Mouse (Mus musculus) lung, embryonic 15.5 days (tissue): ENCODE data around the gene Vwa7. TPM values are rescaled to one million over a fixed set of nuclear protein-coding genes. Genes with fewer than 3 reads are reported as not detected.
"Not testable (repeated sequence)": the region's sequence is repeated elsewhere in the genome, so short reads cannot be mapped to it uniquely, and the experiment has no call there.

Experiments
- ATAC-seq: fragments of 200-750 bp; cut with Nextera tagmentation; 2 replicates; pipeline ENCODE4 v1.8.0; 2017; ENCODE audit warnings: moderate number of reproducible peaks, borderline replicate concordance; ENCODE audit not compliant: low FRiP score, low TSS enrichment; ENCODE audit errors: extremely low read depth
- H3K27ac ChIP-seq: fragments of 300-500 bp; sonication (generic); 2 replicates; pipeline ENCODE4 v1.5.1; 2015; ENCODE audit warnings: moderate library complexity, mild to moderate bottlenecking, inconsistent platforms
- H3K27me3 ChIP-seq: fragments of 300-500 bp; sonication (generic); 2 replicates; pipeline ENCODE4 v1.6.1; 2015; ENCODE audit warnings: inconsistent platforms
- H3K36me3 ChIP-seq: fragments of 300-500 bp; sonication (generic); 2 replicates; pipeline ENCODE4 v1.6.1; 2015; ENCODE audit warnings: inconsistent platforms
- H3K4me1 ChIP-seq: fragments of 300-500 bp; sonication (generic); 2 replicates; pipeline ENCODE4 v1.6.1; 2015; ENCODE audit warnings: inconsistent platforms
- H3K4me2 ChIP-seq: fragments of 300-500 bp; sonication (generic); 2 replicates; pipeline ENCODE4 v1.6.1; 2015; ENCODE audit warnings: inconsistent platforms, mild to moderate bottlenecking, moderate library complexity
- H3K4me3 ChIP-seq: fragments of 300-500 bp; sonication (generic); 2 replicates; pipeline ENCODE4 v1.5.1; 2015; ENCODE audit warnings: mild to moderate bottlenecking, inconsistent platforms
- H3K9ac ChIP-seq: fragments of 300-500 bp; sonication (generic); 2 replicates; pipeline ENCODE4 v1.6.1; 2015; ENCODE audit warnings: inconsistent platforms
- H3K9me3 ChIP-seq: fragments of 300-500 bp; sonication (generic); 2 replicates; pipeline ENCODE4 v1.6.1; 2016; ENCODE audit warnings: inconsistent platforms
- WGBS: fragments of 180-500 bp; shearing (Covaris S2); methylation state at CpG from one replicate; pipeline ENCODE4 v1.1.7; 2015; 5-methylcytosine and 5-hydroxymethylcytosine counted together
- polyA plus RNA-seq: library from polyadenylated mRNA; unstranded; fragments of >200 nt; fragmentation: Nextera tagmentation; extraction: Ambion mirVana; gene quantifications from 2 replicates; pipeline ENCODE4 v1.2.1, GENCODE M21; 2015

Vwa7 gene
- polyA plus RNA-seq, 1 experiment from 2014 or later = 0.14 TPM

DNA sequence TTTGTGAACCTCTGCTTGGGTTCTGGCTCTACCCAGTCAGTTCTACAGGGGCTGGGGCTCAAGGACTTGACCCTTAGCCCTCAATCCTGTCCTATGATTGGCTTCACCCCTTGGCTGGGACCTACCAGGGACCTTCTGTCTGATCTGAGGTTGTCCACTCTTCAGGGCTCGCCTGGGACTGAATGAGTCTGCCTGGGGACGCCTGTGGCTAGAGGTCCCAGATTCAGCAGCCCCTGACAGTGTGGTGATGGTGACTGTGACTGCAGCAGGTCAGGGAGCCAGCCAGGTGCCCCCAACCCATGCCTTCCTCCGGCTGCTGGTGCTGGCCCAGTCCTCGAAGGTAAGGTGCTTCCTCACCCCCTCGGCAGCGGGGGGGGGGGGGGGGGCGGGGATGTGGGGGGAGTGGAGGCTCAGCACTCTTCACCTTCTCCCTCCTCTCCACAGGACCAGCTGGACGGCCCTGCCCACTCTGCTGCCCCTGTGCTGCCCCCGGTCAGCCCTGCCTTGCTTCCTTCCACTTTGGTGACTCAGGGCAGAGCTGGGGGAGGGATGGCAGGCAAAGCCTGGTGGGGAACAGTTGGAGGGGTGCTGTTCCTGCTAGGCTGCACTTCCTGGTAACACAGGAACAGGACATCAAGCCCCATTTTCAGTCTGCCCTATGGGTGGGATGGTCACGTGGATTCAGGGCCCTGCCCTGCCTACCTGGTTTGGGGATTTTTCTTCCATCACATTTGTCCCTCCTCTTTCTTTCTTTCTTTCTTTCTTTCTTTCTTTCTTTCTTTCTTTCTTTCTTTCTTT, 8.5 kb downstream of the Vwa7 start:
- Histone ChIP-seq H3K4me2 (no peak overlapping the region), H3K9me3 (no peaks in the 10 kb centered on the region), H3K4me1 (peaks cover 35% of the 10 kb centered on the region), H3K27me3 (no peaks in the 10 kb centered on the region), H3K27ac (no peak overlapping the region), H3K9ac (no peak overlapping the region), H3K36me3 (no peaks in the 10 kb centered on the region), H3K4me3 (no peak overlapping the region)
- WGBS = 45% methylated on average over 6 of the region's 10 CpGs
- no peak for ATAC-seq

DNA sequence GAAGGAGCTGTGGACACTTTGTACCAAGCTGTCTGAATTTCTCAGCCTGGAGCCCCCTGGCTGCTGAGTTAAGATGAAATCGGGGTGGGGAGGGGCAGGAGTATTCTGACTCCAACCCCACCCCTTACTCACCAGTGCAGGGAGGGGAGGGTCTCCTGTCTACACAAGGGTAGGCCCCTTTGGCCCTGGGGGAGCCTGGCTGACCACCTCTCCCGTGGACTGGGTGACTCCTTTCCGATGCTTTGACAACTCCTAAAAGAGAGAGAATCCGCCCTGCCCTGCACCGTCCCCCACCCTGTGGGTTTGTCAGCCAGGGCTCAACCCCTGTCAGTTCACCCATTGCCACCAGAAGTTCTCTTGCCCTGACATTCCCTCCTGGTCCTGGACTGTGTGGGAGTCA, 9.8 kb downstream of the Vwa7 start:
- no peak overlapping the region; the same call in 1 of the 2 replicates for H3K27ac ChIP-seq
- H3K9me3 ChIP-seq = no peaks in the 10 kb centered on the region
- H3K9ac ChIP-seq = 0 out of 2 replicates have a peak overlapping the region, but pooled peaks have one; percentile 4
- 72% methylated on average over 5 of the region's 5 CpGs for WGBS
- H3K4me2 ChIP-seq = no peak overlapping the region
- peaks cover 36% of the 10 kb centered on the region for H3K4me1 ChIP-seq
- H3K27me3 ChIP-seq = no peaks in the 10 kb centered on the region
- no peaks in the 10 kb centered on the region for H3K36me3 ChIP-seq
- no peak overlapping the region for H3K4me3 ChIP-seq
- no peak for ATAC-seq

DNA sequence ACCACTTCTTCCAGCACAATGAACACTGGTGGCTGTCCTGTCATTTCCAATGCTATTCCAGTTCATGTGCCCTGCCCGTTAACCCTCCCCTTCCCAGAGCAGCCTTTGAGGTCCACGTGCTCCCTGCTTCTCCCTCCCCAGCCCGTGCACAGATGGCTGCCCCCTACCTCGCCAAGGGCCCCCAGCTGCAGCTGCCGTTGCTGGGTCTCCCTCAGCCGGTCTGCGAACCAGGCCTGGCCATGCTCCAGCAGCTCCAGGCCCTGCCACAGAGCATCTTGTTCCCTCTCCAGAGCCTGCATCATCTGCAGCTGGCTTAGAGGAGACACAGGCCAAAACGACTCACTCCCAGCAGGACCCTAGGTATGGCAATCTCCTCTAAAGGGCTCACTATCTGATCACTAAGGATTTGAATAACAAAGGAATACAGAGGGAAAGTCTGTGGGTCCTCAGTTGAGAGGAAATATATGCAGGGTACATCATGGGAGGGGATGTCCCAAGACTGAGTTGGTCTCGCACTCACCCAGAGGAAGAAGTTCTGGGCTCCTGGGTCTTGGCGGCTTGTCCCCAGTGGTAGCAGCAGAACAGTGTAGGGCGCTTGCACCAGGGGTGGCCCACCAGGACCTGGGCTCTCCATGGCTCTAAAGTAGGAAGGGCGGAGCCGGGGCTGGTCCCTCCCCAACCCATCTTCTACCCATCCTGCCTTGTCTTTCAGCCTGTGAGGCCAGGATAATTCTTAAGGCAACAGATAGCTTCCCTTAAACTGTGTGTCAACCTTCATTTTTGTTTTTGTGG, 11.1 kb downstream of the Vwa7 start, which contains the start of gene Sapcd1:
Sapcd1 (minus strand) TSS at position 740 of the 792 bp plus-strand sequence.
- WGBS = 36% methylated on average over 13 of the region's 13 CpGs
- no peaks in the 10 kb centered on the region for H3K9me3 ChIP-seq
- no peaks in the 10 kb centered on the region for H3K36me3 ChIP-seq
- ATAC-seq = peak; percentile 66; the same call in 1 of the 2 replicates
- H3K4me3 ChIP-seq = 0 out of 2 replicates have a peak within 1 kb of the TSS, but pooled peaks have one; percentile 14
- peak within 1 kb of the TSS; percentile 38 for H3K4me2 ChIP-seq
- H3K9ac ChIP-seq = no peak within 1 kb of the TSS
- peaks cover 27% of the 10 kb centered on the region for H3K4me1 ChIP-seq
- H3K27me3 ChIP-seq = no peaks in the 10 kb centered on the region
- no peak within 1 kb of the TSS for H3K27ac ChIP-seq

DNA sequence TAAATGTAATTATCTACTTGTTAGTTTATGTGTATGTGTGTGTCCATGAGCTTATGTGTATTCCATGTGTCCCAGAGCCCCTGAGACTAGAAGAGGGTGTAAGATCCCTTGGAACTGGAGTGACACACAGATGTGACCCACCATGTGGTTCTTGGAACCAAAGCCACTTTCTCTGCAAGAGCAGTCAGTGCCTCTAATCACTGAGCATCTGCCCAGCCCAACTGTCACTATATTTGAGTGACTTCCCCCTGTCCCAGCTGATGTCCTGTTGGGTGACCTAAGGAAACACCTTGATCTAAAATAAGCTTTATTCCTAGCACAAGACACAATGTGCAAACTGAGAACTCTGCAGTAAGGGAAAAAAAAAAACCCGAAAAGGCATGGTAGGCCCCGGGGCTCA, 11.9 kb downstream of the Vwa7 start:
- H3K27ac ChIP-seq = no peak overlapping the region
- no peaks in the 10 kb centered on the region for H3K9me3 ChIP-seq
- no peaks in the 10 kb centered on the region for H3K27me3 ChIP-seq
- H3K36me3 ChIP-seq = no peaks in the 10 kb centered on the region
- H3K4me3 ChIP-seq = no peak overlapping the region
- no peak for ATAC-seq
- H3K9ac ChIP-seq = no peak overlapping the region
- no peak overlapping the region for H3K4me2 ChIP-seq
- 75% methylated on average over 2 of the region's 2 CpGs for WGBS
- peaks cover 27% of the 10 kb centered on the region for H3K4me1 ChIP-seq

GRCm38 (mm10) chr17:35029691-35030532, 13.5 kb downstream of the Vwa7 start:
- Histone ChIP-seq H3K27me3 (no peaks in the 10 kb centered on the region), H3K4me2 (0 out of 2 replicates have a peak overlapping the region, but pooled peaks have one; percentile 10), H3K4me1 (peaks cover 27% of the 10 kb centered on the region), H3K27ac (no peak overlapping the region), H3K9ac (no peak overlapping the region), H3K4me3 (no peak overlapping the region), H3K36me3 (no peaks in the 10 kb centered on the region), H3K9me3 (no peaks in the 10 kb centered on the region)
- 38% methylated on average over 19 of the region's 19 CpGs for WGBS
- ATAC-seq = no peak

- Histone ChIP-seq H3K4me1 (peaks cover 16% of the 10 kb centered on the region), H3K27me3 (no peaks in the 10 kb centered on the region), H3K4me3 (no peak overlapping the region), H3K4me2 (no peak overlapping the region), H3K36me3 (no peaks in the 10 kb centered on the region), H3K27ac (no peak overlapping the region), H3K9me3 (no peaks in the 10 kb centered on the region), H3K9ac (no peak overlapping the region)
- ATAC-seq = no peak
- WGBS = 87% methylated on average over 11 of the region's 11 CpGs
Measured at GRCm38 (mm10) chr17:35031272-35031671, 14.9 kb downstream of the Vwa7 start.

DNA sequence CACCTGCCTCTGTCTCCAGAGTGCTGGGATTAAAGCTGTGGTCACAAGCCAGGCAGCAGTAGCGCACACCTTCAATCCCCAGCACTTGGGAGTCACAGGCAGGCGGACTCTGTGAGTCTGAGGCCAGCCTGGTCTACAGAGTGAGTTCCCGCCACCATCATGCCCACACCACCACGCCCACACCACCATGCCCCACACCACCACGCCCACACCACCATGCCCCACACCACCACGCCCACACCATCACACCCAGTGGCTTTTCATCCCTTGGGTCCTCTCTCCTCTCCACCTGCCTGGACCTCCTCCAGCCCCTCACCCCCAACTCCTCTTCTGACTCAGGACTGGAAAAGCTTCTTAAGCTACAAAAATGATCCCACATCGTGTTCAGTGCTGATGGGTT, 15.5 kb downstream of the Vwa7 start:
- Histone ChIP-seq H3K36me3 (no peaks in the 10 kb centered on the region), H3K9me3 (no peaks in the 10 kb centered on the region), H3K9ac (no peak overlapping the region), H3K4me2 (no peak overlapping the region), H3K4me1 (peaks cover 11% of the 10 kb centered on the region), H3K27me3 (no peaks in the 10 kb centered on the region), H3K4me3 (no peak overlapping the region), H3K27ac (no peak overlapping the region)
- 77% methylated on average over 7 of the region's 7 CpGs for WGBS
- no peak for ATAC-seq

DNA sequence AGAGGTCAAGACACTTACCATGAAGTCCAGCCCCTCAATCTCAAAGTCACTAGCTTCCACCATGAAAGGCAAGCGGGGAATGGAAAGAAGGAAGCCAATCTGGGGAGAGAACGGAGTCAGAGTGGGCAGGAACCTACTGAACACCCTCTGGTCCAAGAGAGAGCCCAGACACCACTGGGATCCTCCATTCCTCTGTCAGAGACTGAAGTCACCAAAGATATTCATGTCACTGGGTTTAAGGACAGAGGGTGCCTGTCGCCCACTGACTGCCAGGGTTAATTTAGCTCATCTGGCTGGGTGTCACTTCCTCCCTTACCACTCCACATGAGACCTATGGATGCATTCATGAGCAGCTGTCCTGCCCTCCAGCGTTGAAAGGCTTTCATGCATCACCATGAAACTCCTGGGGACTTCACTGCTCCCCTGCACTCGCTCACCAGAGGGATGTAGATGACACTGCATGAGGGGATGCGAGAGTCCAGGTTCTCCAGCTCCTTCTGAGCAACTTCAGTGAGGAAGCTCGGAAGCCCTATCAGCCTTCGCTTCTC, 16.0 kb downstream of the Vwa7 start:
- WGBS = 66% methylated on average over 8 of the region's 8 CpGs
- no peaks in the 10 kb centered on the region for H3K36me3 ChIP-seq
- no peak overlapping the region for H3K27ac ChIP-seq
- no peak overlapping the region for H3K4me3 ChIP-seq
- H3K4me2 ChIP-seq = no peak overlapping the region
- H3K9ac ChIP-seq = no peak overlapping the region
- H3K4me1 ChIP-seq = peaks cover 8% of the 10 kb centered on the region
- ATAC-seq = no peak
- H3K9me3 ChIP-seq = no peaks in the 10 kb centered on the region
- H3K27me3 ChIP-seq = no peaks in the 10 kb centered on the region

DNA sequence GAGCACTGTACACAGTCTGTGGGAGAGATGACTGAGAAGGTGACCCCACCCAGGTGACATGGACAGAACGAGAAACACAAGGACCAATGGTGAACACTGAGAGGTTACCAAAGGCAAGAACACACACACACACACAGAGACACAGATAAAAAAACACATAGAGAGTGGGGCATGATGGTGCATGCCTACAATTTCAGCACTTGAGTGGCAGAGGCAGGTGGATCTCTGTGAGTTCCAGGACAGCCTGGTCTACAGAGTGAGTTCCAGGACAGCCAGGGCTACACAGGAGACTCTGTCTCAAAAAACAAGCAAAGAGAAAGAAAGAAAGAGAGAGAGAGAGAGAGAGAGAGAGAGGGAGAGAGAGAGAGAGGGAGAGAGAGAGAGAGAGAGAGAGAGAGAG, 17.3 kb downstream of the Vwa7 start:
- not testable (repeated sequence) for H3K4me1 ChIP-seq, ATAC-seq, H3K36me3 ChIP-seq, H3K9me3 ChIP-seq, H3K4me3 ChIP-seq, H3K9ac ChIP-seq, H3K27ac ChIP-seq, H3K27me3 ChIP-seq, H3K4me2 ChIP-seq
- 61% methylated on average over 1 of the region's 1 CpGs for WGBS

GRCm38 (mm10) chr17:35034896-35035295, 18.5 kb downstream of the Vwa7 start:
- Histone ChIP-seq H3K4me2 (no peak overlapping the region), H3K4me3 (no peak overlapping the region), H3K9ac (no peak overlapping the region), H3K27me3 (no peaks in the 10 kb centered on the region), H3K36me3 (no peaks in the 10 kb centered on the region), H3K27ac (no peak overlapping the region), H3K4me1 (peaks cover 1% of the 10 kb centered on the region; the same call in 1 of the 2 replicates), H3K9me3 (no peaks in the 10 kb centered on the region)
- no peak for ATAC-seq
- WGBS = 64% methylated on average over 6 of the region's 6 CpGs

GRCm38 (mm10) chr17:35039121-35039873, 22.9 kb downstream of the Vwa7 start:
- H3K9ac ChIP-seq = no peak overlapping the region
- no peaks in the 10 kb centered on the region for H3K9me3 ChIP-seq
- H3K27ac ChIP-seq = no peak overlapping the region
- no peaks in the 10 kb centered on the region for H3K36me3 ChIP-seq
- H3K4me2 ChIP-seq = no peak overlapping the region
- ATAC-seq = no peak
- peaks cover 5% of the 10 kb centered on the region; the same call in 1 of the 2 replicates for H3K4me1 ChIP-seq
- WGBS = 75% methylated on average over 11 of the region's 11 CpGs
- H3K27me3 ChIP-seq = no peaks in the 10 kb centered on the region
- no peak overlapping the region for H3K4me3 ChIP-seq
